Mouse (Mus musculus): ENCODE measurements at regions not wholly inside any gene's neighbourhood (a gene's known extent, or its start where the extent isn't known, plus 50 kb on each side); places are given as distances from the start of the nearest gene placed in this dataset.
A peak's percentile ranks its signal among the peaks of the same experiment; 100 is the strongest.
"Not testable (repeated sequence)": the region's sequence is repeated elsewhere in the genome, so short reads cannot be mapped to it uniquely, and the experiment has no call there.

- H3K9me3 ChIP-seq = no peaks in the 10 kb centered on the region
- 0 out of 2 replicates have a peak, but pooled peaks cover 6% of the 10 kb centered on the region for H3K4me1 ChIP-seq (replicated peaks)
- no peak overlapping the region for H3K27ac ChIP-seq (replicated peaks)
- WGBS = 70% methylated on average over 3 of the region's 3 CpGs
- H3K27me3 ChIP-seq = no peaks in the 10 kb centered on the region
- ATAC-seq (ENCODE audit: low read depth) = no peak
- H3K9ac ChIP-seq = no peak overlapping the region
- no peaks in the 10 kb centered on the region for H3K36me3 ChIP-seq
- H3K4me2 ChIP-seq = no peak overlapping the region
- H3K4me3 ChIP-seq = no peak overlapping the region
Observed at GRCm38 (mm10) chr16:31538606-31539005, 116.5 kb downstream of the Bdh1 start.

GRCm38 (mm10) chr16:31543499-31544170 lies 119.6 kb upstream of the Dlg1 start:
- ATAC-seq (ENCODE audit: low read depth) = no peak
- no peak overlapping the region for H3K4me2 ChIP-seq
- WGBS = 69% methylated on average over 10 of the region's 10 CpGs
- H3K27me3 ChIP-seq = peaks cover 12% of the 10 kb centered on the region; the same call in 1 of the 2 replicates
- H3K4me3 ChIP-seq = no peak overlapping the region
- no peak overlapping the region for H3K9ac ChIP-seq
- H3K4me1 ChIP-seq (replicated peaks) = peaks cover 34% of the 10 kb centered on the region
- no peaks in the 10 kb centered on the region for H3K9me3 ChIP-seq
- H3K27ac ChIP-seq (replicated peaks) = no peak overlapping the region
- H3K36me3 ChIP-seq = no peaks in the 10 kb centered on the region

- 2% methylated on average over 18 of the region's 18 CpGs for WGBS
- peak overlapping the region; percentile 59 for H3K9ac ChIP-seq
- peaks cover 12% of the 10 kb centered on the region; the same call in 1 of the 2 replicates for H3K27me3 ChIP-seq
- peak overlapping the region; percentile 91 for H3K27ac ChIP-seq (replicated peaks)
- H3K9me3 ChIP-seq = no peaks in the 10 kb centered on the region
- peak overlapping the region; percentile 24 for H3K4me3 ChIP-seq
- peaks cover 34% of the 10 kb centered on the region for H3K4me1 ChIP-seq (replicated peaks)
- H3K4me2 ChIP-seq = peak overlapping the region; percentile 55
- no peaks in the 10 kb centered on the region for H3K36me3 ChIP-seq
- peak; percentile 65 for ATAC-seq (ENCODE audit: low read depth)
Observed at GRCm38 (mm10) chr16:31546062-31546827, 117.0 kb upstream of the Dlg1 start.

- Histone ChIP-seq H3K9ac (peak overlapping the region; percentile 50; the same call in 1 of the 2 replicates), H3K36me3 (no peaks in the 10 kb centered on the region), H3K27me3 (peaks cover 12% of the 10 kb centered on the region; the same call in 1 of the 2 replicates), H3K27ac (replicated peaks) (peak overlapping the region; percentile 91), H3K4me1 (replicated peaks) (peaks cover 39% of the 10 kb centered on the region), H3K4me2 (peak overlapping the region; percentile 35), H3K4me3 (no peak overlapping the region; the same call in 1 of the 2 replicates), H3K9me3 (no peaks in the 10 kb centered on the region)
- ATAC-seq (ENCODE audit: low read depth) = peak; percentile 36
- 0% methylated on average over 2 of the region's 2 CpGs for WGBS
Observed at GRCm38 (mm10) chr16:31546828-31547224, 116.4 kb upstream of the Dlg1 start.

- Histone ChIP-seq H3K4me3 (no peak overlapping the region), H3K9me3 (no peaks in the 10 kb centered on the region), H3K4me2 (peak overlapping the region; percentile 35; the same call in 1 of the 2 replicates), H3K9ac (no peak overlapping the region), H3K27ac (replicated peaks) (peak overlapping the region; percentile 91), H3K4me1 (replicated peaks) (peaks cover 41% of the 10 kb centered on the region), H3K27me3 (peaks cover 12% of the 10 kb centered on the region; the same call in 1 of the 2 replicates), H3K36me3 (no peaks in the 10 kb centered on the region)
- WGBS = 37% methylated on average over 10 of the region's 10 CpGs
- no peak for ATAC-seq (ENCODE audit: low read depth)
Observed at GRCm38 (mm10) chr16:31547391-31547790, 115.9 kb upstream of the Dlg1 start.

- ATAC-seq (ENCODE audit: low read depth) = no peak
- WGBS = 86% methylated on average over 5 of the region's 5 CpGs
- peaks cover 6% of the 10 kb centered on the region; the same call in 1 of the 2 replicates for H3K27me3 ChIP-seq
- no peak overlapping the region for H3K4me2 ChIP-seq
- peaks cover 37% of the 10 kb centered on the region for H3K4me1 ChIP-seq (replicated peaks)
- no peaks in the 10 kb centered on the region for H3K9me3 ChIP-seq
- no peak overlapping the region for H3K4me3 ChIP-seq
- no peak overlapping the region for H3K27ac ChIP-seq (replicated peaks)
- no peak overlapping the region for H3K9ac ChIP-seq
- no peaks in the 10 kb centered on the region for H3K36me3 ChIP-seq
Observed at GRCm38 (mm10) chr16:31549975-31550374, 113.3 kb upstream of the Dlg1 start.

- not testable (repeated sequence) for H3K4me2 ChIP-seq; H3K4me3 ChIP-seq; H3K9me3 ChIP-seq; H3K27me3 ChIP-seq; H3K27ac ChIP-seq (replicated peaks); H3K36me3 ChIP-seq; H3K9ac ChIP-seq; ATAC-seq (ENCODE audit: low read depth)
- H3K4me1 ChIP-seq (replicated peaks) = peaks cover 32% of the 10 kb centered on the region
- 89% methylated on average over 2 of the region's 2 CpGs for WGBS
Observed at GRCm38 (mm10) chr16:31550539-31550938, 112.7 kb upstream of the Dlg1 start.

- no peak for ATAC-seq (ENCODE audit: low read depth)
- H3K27ac ChIP-seq (replicated peaks) = no peak overlapping the region
- WGBS = 20% methylated on average over 11 of the region's 11 CpGs
- H3K9ac ChIP-seq = no peak overlapping the region
- no peaks in the 10 kb centered on the region for H3K27me3 ChIP-seq
- no peaks in the 10 kb centered on the region for H3K36me3 ChIP-seq
- no peak overlapping the region for H3K4me3 ChIP-seq
- H3K9me3 ChIP-seq = no peaks in the 10 kb centered on the region
- no peak overlapping the region for H3K4me2 ChIP-seq
- H3K4me1 ChIP-seq (replicated peaks) = peaks cover 22% of the 10 kb centered on the region
Observed at GRCm38 (mm10) chr16:31551416-31552151, 111.7 kb upstream of the Dlg1 start.

GRCm38 (mm10) chr16:31553361-31554146 lies 109.7 kb upstream of the Dlg1 start:
- no peak overlapping the region for H3K27ac ChIP-seq (replicated peaks)
- no peak overlapping the region for H3K4me3 ChIP-seq
- H3K36me3 ChIP-seq = no peaks in the 10 kb centered on the region
- 84% methylated on average over 8 of the region's 8 CpGs for WGBS
- no peaks in the 10 kb centered on the region for H3K9me3 ChIP-seq
- no peaks in the 10 kb centered on the region for H3K27me3 ChIP-seq
- H3K4me1 ChIP-seq (replicated peaks) = peaks cover 7% of the 10 kb centered on the region
- H3K4me2 ChIP-seq = no peak overlapping the region
- no peak overlapping the region for H3K9ac ChIP-seq
- ATAC-seq (ENCODE audit: low read depth) = no peak

GRCm38 (mm10) chr16:31560426-31560825 lies 102.8 kb upstream of the Dlg1 start:
- no peak overlapping the region for H3K4me3 ChIP-seq
- H3K4me2 ChIP-seq = no peak overlapping the region
- H3K36me3 ChIP-seq = no peaks in the 10 kb centered on the region
- no peak overlapping the region for H3K27ac ChIP-seq (replicated peaks)
- no peak overlapping the region for H3K9ac ChIP-seq
- H3K4me1 ChIP-seq (replicated peaks) = no peaks in the 10 kb centered on the region
- H3K9me3 ChIP-seq = no peaks in the 10 kb centered on the region
- ATAC-seq (ENCODE audit: low read depth) = no peak
- H3K27me3 ChIP-seq = no peaks in the 10 kb centered on the region

- Histone ChIP-seq H3K27me3 (no peaks in the 10 kb centered on the region), H3K36me3 (no peaks in the 10 kb centered on the region), H3K4me3 (no peak overlapping the region), H3K27ac (replicated peaks) (no peak overlapping the region), H3K9ac (no peak overlapping the region), H3K9me3 (no peaks in the 10 kb centered on the region), H3K4me1 (replicated peaks) (no peaks in the 10 kb centered on the region), H3K4me2 (no peak overlapping the region)
- WGBS = 89% methylated on average over 5 of the region's 5 CpGs
- ATAC-seq (ENCODE audit: low read depth) = no peak
Observed at GRCm38 (mm10) chr16:31564926-31565325, 98.3 kb upstream of the Dlg1 start.

All from neural tube, embryonic 13.5 days (tissue).